Mouse (Mus musculus): Measurements from ENCODE around the gene Hdac1. TPM values are rescaled to one million over a fixed set of nuclear protein-coding genes. Genes with fewer than 3 reads are reported as not detected.

The Hdac1 gene
- polyA plus RNA-seq, 1 experiment = 201 TPM

- H3K27me3 ChIP-seq (ENCODE audit: control insufficient read depth, insufficient read depth, low read length) = no peaks in the 10 kb centered on the region
- no peak overlapping the region for H3K4me3 ChIP-seq (ENCODE audit: control insufficient read depth, insufficient read depth, low read length)
- H3K4me1 ChIP-seq (replicated peaks; ENCODE audit: control insufficient read depth, insufficient read depth, low read length) = peaks cover 8% of the 10 kb centered on the region; the same call in 1 of the 2 replicates
- 80% methylated on average over 15 of the region's 15 CpGs for WGBS
- DNase-seq = no peak
- no peaks in the 10 kb centered on the region for H3K36me3 ChIP-seq (ENCODE audit: control insufficient read depth, insufficient read depth, low read length)
- no peak for TF ChIP-seq CTCF (IDR thresholded peaks at IDR 0.05; ENCODE audit: borderline replicate concordance, control insufficient read depth, extremely low read depth, insufficient read depth, low read length, poor library complexity)
- TF ChIP-seq POLR2A (IDR thresholded peaks at IDR 0.05; ENCODE audit: control insufficient read depth, extremely low read depth, insufficient read depth, low read length, poor library complexity) = no peak
- no peak overlapping the region; the same call in 1 of the 2 replicates for H3K27ac ChIP-seq (ENCODE audit: control insufficient read depth, insufficient read depth, low read length)
Observed at GRCm38 (mm10) chr4:129508834-129509600, 33.5 kb downstream of the Hdac1 start.

- H3K27ac ChIP-seq (ENCODE audit: control insufficient read depth, insufficient read depth, low read length) = no peak overlapping the region
- H3K4me1 ChIP-seq (replicated peaks; ENCODE audit: control insufficient read depth, insufficient read depth, low read length) = peaks cover 11% of the 10 kb centered on the region; the same call in 1 of the 2 replicates
- H3K36me3 ChIP-seq (ENCODE audit: control insufficient read depth, insufficient read depth, low read length) = no peaks in the 10 kb centered on the region
- TF ChIP-seq POLR2A (IDR thresholded peaks at IDR 0.05; ENCODE audit: control insufficient read depth, extremely low read depth, insufficient read depth, low read length, poor library complexity) (no peak), CTCF (IDR thresholded peaks at IDR 0.05; ENCODE audit: borderline replicate concordance, control insufficient read depth, extremely low read depth, insufficient read depth, low read length, poor library complexity) (no peak)
- 89% methylated on average over 3 of the region's 3 CpGs for WGBS
- DNase-seq = no peak
- no peaks in the 10 kb centered on the region for H3K27me3 ChIP-seq (ENCODE audit: control insufficient read depth, insufficient read depth, low read length)
- no peak overlapping the region for H3K4me3 ChIP-seq (ENCODE audit: control insufficient read depth, insufficient read depth, low read length)
Observed at GRCm38 (mm10) chr4:129508237-129508515, 34.3 kb downstream of the Hdac1 start.

GRCm38 (mm10) chr4:129507434-129508236 lies 34.9 kb downstream of the Hdac1 start:
- Histone ChIP-seq H3K4me1 (replicated peaks; ENCODE audit: control insufficient read depth, insufficient read depth, low read length) (peaks cover 13% of the 10 kb centered on the region), H3K27ac (ENCODE audit: control insufficient read depth, insufficient read depth, low read length) (no peak overlapping the region), H3K36me3 (ENCODE audit: control insufficient read depth, insufficient read depth, low read length) (no peaks in the 10 kb centered on the region), H3K27me3 (ENCODE audit: control insufficient read depth, insufficient read depth, low read length) (no peaks in the 10 kb centered on the region), H3K4me3 (ENCODE audit: control insufficient read depth, insufficient read depth, low read length) (no peak overlapping the region)
- TF ChIP-seq POLR2A (IDR thresholded peaks at IDR 0.05; ENCODE audit: control insufficient read depth, extremely low read depth, insufficient read depth, low read length, poor library complexity) (no peak), CTCF (IDR thresholded peaks at IDR 0.05; ENCODE audit: borderline replicate concordance, control insufficient read depth, extremely low read depth, insufficient read depth, low read length, poor library complexity) (no peak)
- no peak for DNase-seq
- WGBS = 54% methylated on average over 9 of the region's 10 CpGs

- whole genome bisulfite sequencing = 98% methylated on average over 3 of the region's 3 CpGs
- Histone ChIP-seq H3K4me1 (replicated peaks; ENCODE audit: control insufficient read depth, insufficient read depth, low read length) (peaks cover 18% of the 10 kb centered on the region), H3K27ac (ENCODE audit: control insufficient read depth, insufficient read depth, low read length) (no peak overlapping the region), H3K27me3 (ENCODE audit: control insufficient read depth, insufficient read depth, low read length) (no peaks in the 10 kb centered on the region), H3K36me3 (ENCODE audit: control insufficient read depth, insufficient read depth, low read length) (no peaks in the 10 kb centered on the region), H3K4me3 (ENCODE audit: control insufficient read depth, insufficient read depth, low read length) (no peak overlapping the region)
- no peak for TF ChIP-seq CTCF (IDR thresholded peaks at IDR 0.05; ENCODE audit: borderline replicate concordance, control insufficient read depth, extremely low read depth, insufficient read depth, low read length, poor library complexity)
- no peak for TF ChIP-seq POLR2A (IDR thresholded peaks at IDR 0.05; ENCODE audit: control insufficient read depth, extremely low read depth, insufficient read depth, low read length, poor library complexity)
- no peak for DNase-seq
Observed at GRCm38 (mm10) chr4:129505511-129505910, 37.0 kb downstream of the Hdac1 start.

GRCm38 (mm10) chr4:129502901-129503444 lies 39.5 kb downstream of the Hdac1 start:
- no peak for DNase-seq
- H3K27me3 ChIP-seq (ENCODE audit: control insufficient read depth, insufficient read depth, low read length) = no peaks in the 10 kb centered on the region
- H3K36me3 ChIP-seq (ENCODE audit: control insufficient read depth, insufficient read depth, low read length) = no peaks in the 10 kb centered on the region
- no peak for TF ChIP-seq CTCF (IDR thresholded peaks at IDR 0.05; ENCODE audit: borderline replicate concordance, control insufficient read depth, extremely low read depth, insufficient read depth, low read length, poor library complexity)
- 39% methylated on average over 11 of the region's 11 CpGs for WGBS
- peaks cover 20% of the 10 kb centered on the region for H3K4me1 ChIP-seq (replicated peaks; ENCODE audit: control insufficient read depth, insufficient read depth, low read length)
- H3K4me3 ChIP-seq (ENCODE audit: control insufficient read depth, insufficient read depth, low read length) = no peak overlapping the region
- H3K27ac ChIP-seq (ENCODE audit: control insufficient read depth, insufficient read depth, low read length) = no peak overlapping the region

- Histone ChIP-seq H3K4me3 (ENCODE audit: control insufficient read depth, insufficient read depth, low read length) (no peak overlapping the region), H3K27ac (ENCODE audit: control insufficient read depth, insufficient read depth, low read length) (no peak overlapping the region), H3K36me3 (ENCODE audit: control insufficient read depth, insufficient read depth, low read length) (no peaks in the 10 kb centered on the region), H3K4me1 (replicated peaks; ENCODE audit: control insufficient read depth, insufficient read depth, low read length) (peaks cover 17% of the 10 kb centered on the region), H3K27me3 (ENCODE audit: control insufficient read depth, insufficient read depth, low read length) (no peaks in the 10 kb centered on the region)
- WGBS = 69% methylated on average over 9 of the region's 9 CpGs
- no peak for DNase-seq
- TF ChIP-seq POLR2A (IDR thresholded peaks at IDR 0.05; ENCODE audit: control insufficient read depth, extremely low read depth, insufficient read depth, low read length, poor library complexity) (no peak), CTCF (IDR thresholded peaks at IDR 0.05; ENCODE audit: borderline replicate concordance, control insufficient read depth, extremely low read depth, insufficient read depth, low read length, poor library complexity) (no peak)
Observed at GRCm38 (mm10) chr4:129502327-129502888, 40.1 kb downstream of the Hdac1 start.
